Mouse (Mus musculus) midbrain, embryonic 10.5 days (tissue): ENCODE data around the gene Gm20388. TPM values are rescaled to one million over a fixed set of nuclear protein-coding genes. Genes with fewer than 3 reads are reported as not detected.
"Not testable (repeated sequence)": the region's sequence is repeated elsewhere in the genome, so short reads cannot be mapped to it uniquely, and the experiment has no call there.

Source experiments
- DNase-seq: peaks from one replicate; pipeline ENCODE4 v3.0.0-alpha.2; 2017; ENCODE audit warnings: low spot score
- H3K27ac ChIP-seq: fragments of 300-500 bp; sonication (generic); replicated peaks from 2 replicates; pipeline ENCODE4 v1.5.1; 2016; ENCODE audit warnings: mild to moderate bottlenecking
- H3K27me3 ChIP-seq: fragments of 300-500 bp; sonication (generic); 2 replicates; pipeline ENCODE4 v1.6.1; 2016; ENCODE audit warnings: low read depth, mild to moderate bottlenecking; ENCODE audit not compliant: poor library complexity, severe bottlenecking
- H3K36me3 ChIP-seq: fragments of 300-500 bp; sonication (generic); 2 replicates; pipeline ENCODE4 v1.6.1; 2016; ENCODE audit warnings: mild to moderate bottlenecking, moderate library complexity
- H3K4me1 ChIP-seq: fragments of 300-500 bp; sonication (generic); 2 replicates; pipeline ENCODE4 v1.6.1; 2016
- H3K4me3 ChIP-seq: fragments of 300-500 bp; sonication (generic); 2 replicates; pipeline ENCODE4 v1.5.1; 2016; ENCODE audit warnings: mild to moderate bottlenecking, moderate library complexity
- H3K9me3 ChIP-seq: fragments of 300-500 bp; sonication (generic); replicated peaks from 2 replicates; pipeline ENCODE4 v1.6.1; 2016; ENCODE audit warnings: mild to moderate bottlenecking
- WGBS: fragments of 180-500 bp; shearing (Covaris S2); methylation state at CpG from one replicate; pipeline ENCODE4 v1.1.7; 2016; 5-methylcytosine and 5-hydroxymethylcytosine counted together
- polyA plus RNA-seq: library from polyadenylated mRNA; unstranded; fragments of >200 nt; fragmentation: Nextera tagmentation; extraction: Ambion mirVana; gene quantifications from 2 replicates; pipeline ENCODE4 v1.2.1, GENCODE M21; 2016

Gm20388 gene
- polyA plus RNA-seq, 1 experiment from 2014 or later: 7.1 TPM

- 80% methylated on average over 2 of the region's 2 CpGs for WGBS
- DNase-seq, H3K4me3 ChIP-seq, H3K27me3 ChIP-seq, H3K9me3 ChIP-seq, H3K27ac ChIP-seq: not testable (repeated sequence)
- peaks cover 86% of the 10 kb centered on the region for H3K36me3 ChIP-seq
- H3K4me1 ChIP-seq: peaks cover 11% of the 10 kb centered on the region
Observed at GRCm38 (mm10) chr8:124026265-124026664, 4115.6 kb downstream of the Gm20388 start.

- H3K9me3 ChIP-seq: no peaks in the 10 kb centered on the region
- no peak overlapping the region for H3K4me3 ChIP-seq
- WGBS: 91% methylated on average over 6 of the region's 6 CpGs
- peaks cover 96% of the 10 kb centered on the region for H3K36me3 ChIP-seq
- no peak overlapping the region for H3K27ac ChIP-seq
- no peaks in the 10 kb centered on the region; the same call in 1 of the 2 replicates for H3K4me1 ChIP-seq
- no peak for DNase-seq
- H3K27me3 ChIP-seq: no peaks in the 10 kb centered on the region
Observed at GRCm38 (mm10) chr8:124027831-124028230, 4117.2 kb downstream of the Gm20388 start.

- Histone ChIP-seq H3K27me3 (no peaks in the 10 kb centered on the region), H3K9me3 (no peaks in the 10 kb centered on the region), H3K27ac (no peak overlapping the region), H3K36me3 (peaks cover 92% of the 10 kb centered on the region), H3K4me3 (no peak overlapping the region), H3K4me1 (no peaks in the 10 kb centered on the region)
- WGBS: 79% methylated on average over 5 of the region's 5 CpGs
- DNase-seq: no peak
Observed at GRCm38 (mm10) chr8:124033400-124033799, 4122.8 kb downstream of the Gm20388 start.

- Histone ChIP-seq H3K9me3 (no peaks in the 10 kb centered on the region), H3K27ac (no peak overlapping the region), H3K27me3 (no peaks in the 10 kb centered on the region), H3K4me1 (no peaks in the 10 kb centered on the region), H3K36me3 (peaks cover 95% of the 10 kb centered on the region), H3K4me3 (no peak overlapping the region)
- 94% methylated on average over 7 of the region's 7 CpGs for WGBS
- DNase-seq: no peak
Observed at GRCm38 (mm10) chr8:124038121-124038520, 4127.5 kb downstream of the Gm20388 start.

- 82% methylated on average over 4 of the region's 4 CpGs for WGBS
- Histone ChIP-seq H3K4me3 (no peak overlapping the region), H3K36me3 (peaks cover 95% of the 10 kb centered on the region), H3K9me3 (no peaks in the 10 kb centered on the region), H3K27ac (no peak overlapping the region), H3K27me3 (no peaks in the 10 kb centered on the region), H3K4me1 (no peaks in the 10 kb centered on the region)
- DNase-seq: no peak
Observed at GRCm38 (mm10) chr8:124039351-124039750, 4128.7 kb downstream of the Gm20388 start.

DNA sequence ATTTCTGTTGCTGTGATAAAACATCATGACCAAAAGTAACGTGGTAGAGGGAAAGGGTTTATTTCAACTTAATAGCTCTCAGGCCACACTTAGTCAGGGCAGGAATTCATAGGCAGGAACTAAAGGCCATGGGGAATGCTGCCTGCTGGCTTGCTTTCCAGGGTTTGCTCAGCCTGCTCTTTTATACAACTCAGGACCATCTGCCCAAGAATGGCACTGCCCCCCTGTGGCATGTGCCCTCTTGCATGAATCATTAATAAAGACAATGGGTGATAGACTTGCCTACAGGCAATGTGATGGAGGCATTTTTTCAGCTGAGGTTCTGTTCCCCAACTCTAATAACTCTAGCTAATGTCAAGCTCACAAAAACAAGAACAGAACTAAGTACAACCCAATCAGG lies 4131.6 kb downstream of the Gm20388 start:
- 97% methylated on average over 1 of the region's 1 CpGs for WGBS
- Histone ChIP-seq H3K9me3 (no peaks in the 10 kb centered on the region), H3K27me3 (no peaks in the 10 kb centered on the region), H3K36me3 (peaks cover 95% of the 10 kb centered on the region), H3K4me1 (no peaks in the 10 kb centered on the region), H3K27ac (no peak overlapping the region), H3K4me3 (no peak overlapping the region)
- DNase-seq: no peak

DNA sequence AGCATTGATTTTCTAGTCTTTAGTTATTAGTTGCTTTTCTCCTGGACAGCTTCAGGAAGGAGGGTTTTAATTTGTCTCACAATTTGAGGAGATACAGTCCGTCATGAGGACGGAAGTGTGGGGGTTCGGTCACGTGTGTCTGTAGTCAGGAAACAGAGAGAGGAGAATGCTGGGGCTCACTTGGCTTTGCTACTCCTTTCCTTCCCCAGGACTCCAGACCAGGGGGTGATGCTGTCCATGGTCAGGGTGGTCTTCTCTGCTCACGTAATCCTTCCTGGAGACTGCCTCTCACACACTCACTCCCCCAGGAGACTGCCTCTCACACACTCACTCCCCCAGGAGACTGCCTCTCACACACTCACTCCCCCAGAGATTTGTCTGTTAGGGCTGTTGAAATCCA lies 4133.8 kb downstream of the Gm20388 start:
- no peak overlapping the region for H3K4me3 ChIP-seq

GRCm38 (mm10) chr8:124044931-124045330 lies 4134.3 kb downstream of the Gm20388 start:
- WGBS: 97% methylated on average over 12 of the region's 12 CpGs
- Histone ChIP-seq H3K4me1 (no peaks in the 10 kb centered on the region), H3K4me3 (no peak overlapping the region), H3K9me3 (no peaks in the 10 kb centered on the region), H3K36me3 (peaks cover 89% of the 10 kb centered on the region), H3K27me3 (no peaks in the 10 kb centered on the region), H3K27ac (no peak overlapping the region)
- no peak for DNase-seq

More for the DNA sequence above, 4133.8 kb downstream of the Gm20388 start:
- DNase-seq: no peak
- WGBS: 92% methylated on average over 5 of the region's 5 CpGs
- H3K9me3 ChIP-seq: no peaks in the 10 kb centered on the region
- no peak overlapping the region for H3K27ac ChIP-seq
- H3K27me3 ChIP-seq: no peaks in the 10 kb centered on the region
- no peaks in the 10 kb centered on the region for H3K4me1 ChIP-seq
- peaks cover 89% of the 10 kb centered on the region for H3K36me3 ChIP-seq

DNA sequence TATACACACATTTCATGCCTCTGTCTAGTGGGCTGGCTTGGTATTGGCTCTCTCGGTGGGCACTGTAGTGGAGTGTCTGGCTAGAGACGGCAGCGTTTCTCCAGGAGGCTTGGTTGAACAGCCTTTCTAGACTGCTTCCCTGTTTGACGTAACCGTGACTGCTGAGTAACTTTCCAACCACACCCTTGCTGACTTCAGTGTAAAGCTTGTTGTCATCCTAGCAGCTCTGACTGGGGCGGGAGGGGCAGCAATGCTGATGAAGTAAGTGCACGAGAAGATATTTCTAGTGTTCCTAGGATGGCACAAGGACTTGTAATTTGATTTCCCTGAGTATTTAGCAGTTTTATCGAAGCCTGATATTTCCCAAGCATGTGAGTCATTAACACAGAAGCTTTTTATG lies 4135.2 kb downstream of the Gm20388 start:
- H3K27ac ChIP-seq: no peak overlapping the region
- DNase-seq: no peak
- H3K27me3 ChIP-seq: no peaks in the 10 kb centered on the region
- no peaks in the 10 kb centered on the region for H3K4me1 ChIP-seq
- 89% methylated on average over 8 of the region's 8 CpGs for WGBS
- peaks cover 86% of the 10 kb centered on the region for H3K36me3 ChIP-seq
- H3K4me3 ChIP-seq: no peak overlapping the region
- no peaks in the 10 kb centered on the region for H3K9me3 ChIP-seq

- Histone ChIP-seq H3K4me1 (0 out of 2 replicates have a peak, but pooled peaks cover 5% of the 10 kb centered on the region), H3K4me3 (no peak overlapping the region), H3K36me3 (peaks cover 27% of the 10 kb centered on the region), H3K27ac (no peak overlapping the region), H3K27me3 (no peaks in the 10 kb centered on the region), H3K9me3 (no peaks in the 10 kb centered on the region)
- 27% methylated on average over 3 of the region's 3 CpGs for WGBS
- peak; percentile 71 for DNase-seq
Observed at GRCm38 (mm10) chr8:124052110-124052509, 4141.5 kb downstream of the Gm20388 start.

DNA sequence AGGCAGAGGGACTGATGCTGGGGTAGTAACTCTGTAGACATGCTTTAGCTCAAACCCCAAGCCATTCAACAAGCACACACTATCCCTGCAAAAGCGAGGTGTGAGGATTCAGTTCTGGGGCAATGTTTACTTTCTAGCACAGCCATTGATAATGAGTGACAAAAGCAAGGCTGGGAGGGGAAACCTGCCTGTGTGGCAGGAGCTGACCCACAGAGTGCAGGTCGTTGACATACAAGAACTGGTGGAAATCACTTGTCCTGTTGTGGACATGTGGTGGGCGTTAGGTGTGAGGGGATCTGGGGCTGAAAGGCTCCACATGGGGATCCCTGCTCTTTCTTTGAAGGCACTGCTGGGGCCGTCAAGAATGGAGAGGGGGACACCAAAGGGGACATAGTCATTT lies 4141.9 kb downstream of the Gm20388 start:
- Histone ChIP-seq H3K27me3 (no peaks in the 10 kb centered on the region), H3K9me3 (no peaks in the 10 kb centered on the region), H3K27ac (no peak overlapping the region), H3K4me3 (no peak overlapping the region), H3K36me3 (peaks cover 23% of the 10 kb centered on the region), H3K4me1 (0 out of 2 replicates have a peak, but pooled peaks cover 5% of the 10 kb centered on the region)
- no peak for DNase-seq
- WGBS: 69% methylated on average over 4 of the region's 4 CpGs

- DNase-seq: no peak
- no peak overlapping the region for H3K27ac ChIP-seq
- H3K9me3 ChIP-seq: no peaks in the 10 kb centered on the region
- no peaks in the 10 kb centered on the region for H3K27me3 ChIP-seq
- 85% methylated on average over 11 of the region's 11 CpGs for WGBS
- no peak overlapping the region for H3K4me3 ChIP-seq
- H3K36me3 ChIP-seq: no peaks in the 10 kb centered on the region
- H3K4me1 ChIP-seq: 0 out of 2 replicates have a peak, but pooled peaks cover 5% of the 10 kb centered on the region
Observed at GRCm38 (mm10) chr8:124056832-124057655, 4146.4 kb downstream of the Gm20388 start.

DNA sequence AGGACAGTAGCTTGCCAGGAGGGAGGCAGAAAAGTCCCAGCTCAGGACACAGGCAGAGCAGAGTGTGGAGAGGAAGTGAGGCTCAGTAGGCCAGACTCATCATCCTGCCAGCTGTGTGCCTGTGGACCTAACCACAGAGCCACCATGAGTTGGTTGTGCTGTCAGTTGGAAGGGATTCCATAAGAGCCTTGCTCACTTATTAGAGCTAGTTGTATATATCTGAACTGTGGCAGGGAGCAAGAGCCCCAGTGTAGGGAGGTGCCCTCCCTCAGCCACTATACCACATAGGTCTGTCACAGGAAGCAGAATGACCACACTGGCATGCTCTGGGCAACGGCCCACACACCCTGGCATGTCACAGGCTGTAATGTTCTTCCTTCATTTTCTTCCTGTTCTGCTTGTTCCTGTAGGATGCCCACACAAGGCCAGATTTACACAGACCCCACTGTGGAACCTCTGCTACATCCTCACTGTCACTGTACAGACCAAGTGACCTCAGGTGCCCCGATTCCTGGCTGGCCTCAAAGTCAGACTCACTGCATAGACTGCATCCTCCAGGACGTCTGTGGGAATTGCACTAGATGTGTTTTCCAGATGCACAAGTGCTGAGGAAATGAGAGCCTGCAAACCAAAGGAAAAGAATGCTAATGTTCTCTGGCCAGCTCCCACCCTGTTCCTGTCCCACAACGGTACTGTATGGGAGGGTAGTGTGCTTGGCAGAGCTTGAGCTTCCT lies 4155.9 kb downstream of the Gm20388 start:
- Histone ChIP-seq H3K9me3 (no peaks in the 10 kb centered on the region), H3K4me3 (no peak overlapping the region), H3K27me3 (no peaks in the 10 kb centered on the region), H3K4me1 (peaks cover 6% of the 10 kb centered on the region; the same call in 1 of the 2 replicates), H3K27ac (no peak overlapping the region), H3K36me3 (no peaks in the 10 kb centered on the region)
- 83% methylated on average over 4 of the region's 4 CpGs for WGBS
- DNase-seq: no peak
